Mouse (Mus musculus) neural tube, embryonic 11.5 days (tissue): Measurements from ENCODE around the gene Col24a1. TPM values are rescaled to one million over a fixed set of nuclear protein-coding genes. Genes with fewer than 3 reads are reported as not detected.

Experiments used
- ATAC-seq: fragments of 200-750 bp; cut with Nextera tagmentation; 2 replicates; pipeline ENCODE4 v1.8.0; 2017; ENCODE audit warnings: moderate number of reproducible peaks, mild to moderate bottlenecking, moderate TSS enrichment, moderate library complexity; ENCODE audit not compliant: insufficient read depth, low FRiP score, low TSS enrichment
- DNase-seq: peaks from one replicate; pipeline ENCODE4 v3.0.0-alpha.2; 2015; ENCODE audit warnings: low spot score
- H3K27ac ChIP-seq: fragments of 300-500 bp; sonication (generic); 2 replicates; pipeline ENCODE4 v1.5.1; 2014; ENCODE audit warnings: low read depth, mild to moderate bottlenecking, low read length
- H3K27me3 ChIP-seq: fragments of 300-500 bp; sonication (generic); 2 replicates; pipeline ENCODE4 v1.6.1; 2014; ENCODE audit warnings: mild to moderate bottlenecking, low read length, mixed read lengths; ENCODE audit not compliant: control insufficient read depth, insufficient read depth
- H3K36me3 ChIP-seq: fragments of 300-500 bp; sonication (generic); 2 replicates; pipeline ENCODE4 v1.6.1; 2014; ENCODE audit warnings: mild to moderate bottlenecking, low read length, moderate library complexity, mixed read lengths; ENCODE audit not compliant: control insufficient read depth, insufficient read depth
- H3K4me1 ChIP-seq: fragments of 300-500 bp; sonication (generic); 2 replicates; pipeline ENCODE4 v1.6.1; 2014; ENCODE audit warnings: low read length, mixed read lengths; ENCODE audit not compliant: control insufficient read depth, insufficient read depth
- H3K4me2 ChIP-seq: fragments of 300-500 bp; sonication (generic); 2 replicates; pipeline ENCODE4 v1.6.1; 2014; ENCODE audit warnings: low read depth, mild to moderate bottlenecking, moderate library complexity
- H3K4me3 ChIP-seq: fragments of 300-500 bp; sonication (generic); 2 replicates; pipeline ENCODE4 v1.5.1; 2014; ENCODE audit warnings: low read depth, low read length
- H3K9ac ChIP-seq: fragments of 300-500 bp; sonication (generic); 2 replicates; pipeline ENCODE4 v1.6.1; 2014; ENCODE audit warnings: mild to moderate bottlenecking, low read length
- H3K9me3 ChIP-seq: fragments of 300-500 bp; sonication (generic); 2 replicates; pipeline ENCODE4 v1.6.1; 2016; ENCODE audit warnings: low read length; ENCODE audit not compliant: control insufficient read depth
- WGBS: fragments of 180-500 bp; shearing (Covaris S2); extraction: QIAGEN DNeasy Blood & Tissue Kit; methylation state at CpG from one replicate; pipeline ENCODE4 v1.1.7; 2014; 5-methylcytosine and 5-hydroxymethylcytosine counted together
- polyA plus RNA-seq: library from polyadenylated mRNA; unstranded; fragments of >200 nt; fragmentation: Nextera tagmentation; extraction: Ambion mirVana; gene quantifications from 2 replicates; pipeline ENCODE4 v1.2.1, GENCODE M21; 2014

Gene Col24a1
- polyA plus RNA-seq, 1 experiment from 2014 or later: 0.92 TPM

DNA sequence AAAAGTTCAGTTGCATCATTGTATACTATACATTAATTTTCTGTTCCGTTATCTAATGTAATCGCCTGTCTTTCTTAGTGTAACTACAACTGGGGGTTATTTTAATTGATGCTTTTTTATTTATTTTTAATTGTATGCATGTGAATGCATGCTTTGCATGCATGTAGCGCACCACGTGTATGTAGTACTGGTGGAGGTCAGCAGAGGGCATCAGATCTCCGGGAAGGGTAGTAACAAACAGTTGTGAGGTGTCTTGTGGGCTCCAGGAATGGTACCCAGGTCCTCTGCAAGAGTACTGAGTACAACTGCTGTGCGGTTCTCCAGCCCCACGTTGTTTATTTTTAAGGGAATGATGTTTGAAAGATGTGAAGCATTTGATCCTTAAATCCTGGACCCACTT, 306.8 kb downstream of the Col24a1 start:
- peaks cover 2% of the 10 kb centered on the region for H3K36me3 ChIP-seq
- no peaks in the 10 kb centered on the region for H3K27me3 ChIP-seq
- no peak for ATAC-seq
- H3K9me3 ChIP-seq: no peaks in the 10 kb centered on the region
- no peak overlapping the region for H3K9ac ChIP-seq
- no peak overlapping the region for H3K27ac ChIP-seq
- H3K4me1 ChIP-seq: peaks cover 2% of the 10 kb centered on the region; the same call in 1 of the 2 replicates
- H3K4me3 ChIP-seq: no peak overlapping the region
- no peak for DNase-seq
- 94% methylated on average over 7 of the region's 7 CpGs for WGBS
- H3K4me2 ChIP-seq: no peak overlapping the region

- Histone ChIP-seq H3K9ac (no peak overlapping the region), H3K9me3 (no peaks in the 10 kb centered on the region), H3K4me1 (peaks cover 2% of the 10 kb centered on the region; the same call in 1 of the 2 replicates), H3K27ac (no peak overlapping the region), H3K4me2 (no peak overlapping the region), H3K4me3 (no peak overlapping the region), H3K36me3 (peaks cover 4% of the 10 kb centered on the region), H3K27me3 (no peaks in the 10 kb centered on the region)
- DNase-seq (no peak), ATAC-seq (no peak)
- 94% methylated on average over 6 of the region's 6 CpGs for WGBS
Observed at GRCm38 (mm10) chr3:145600801-145601200, 308.5 kb downstream of the Col24a1 start.

DNA sequence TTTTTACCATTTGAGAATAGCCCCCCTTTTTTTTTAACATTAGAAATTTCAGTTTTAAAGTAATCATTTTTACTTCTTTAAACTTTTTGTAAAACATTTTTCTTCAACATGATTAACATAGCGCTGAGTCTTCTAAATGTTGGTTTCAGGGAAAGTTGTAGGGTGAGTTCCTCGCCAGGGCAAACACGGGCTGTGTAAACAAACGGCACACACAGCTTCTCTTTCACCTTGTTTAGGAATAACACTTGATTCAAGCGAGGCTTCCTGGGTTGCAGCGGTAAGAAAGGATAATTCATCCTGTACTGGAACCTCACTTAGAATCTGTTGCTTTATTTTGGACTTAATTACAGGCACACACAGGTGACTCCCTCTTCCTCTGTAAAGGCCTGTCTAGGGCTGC, 309.1 kb downstream of the Col24a1 start:
- H3K9ac ChIP-seq: no peak overlapping the region
- no peaks in the 10 kb centered on the region for H3K27me3 ChIP-seq
- H3K36me3 ChIP-seq: peaks cover 4% of the 10 kb centered on the region
- WGBS: 70% methylated on average over 6 of the region's 6 CpGs
- no peak overlapping the region for H3K27ac ChIP-seq
- no peaks in the 10 kb centered on the region for H3K9me3 ChIP-seq
- no peak overlapping the region for H3K4me3 ChIP-seq
- ATAC-seq (no peak), DNase-seq (no peak)
- no peak overlapping the region for H3K4me2 ChIP-seq
- peaks cover 2% of the 10 kb centered on the region; the same call in 1 of the 2 replicates for H3K4me1 ChIP-seq

Other genes starting within 250 kb of the Col24a1 start
- 0.18 and 0.24 TPM in 2 replicates for gene Clca2, start 193.0 kb upstream of the Col24a1 start, polyA plus RNA-seq
- 22.1 and 23.7 TPM in 2 replicates for gene Odf2l, start 173.9 kb upstream of the Col24a1 start, polyA plus RNA-seq